Mouse (Mus musculus) thymus, postnatal 0 days (tissue): Measurements from ENCODE around the gene Arhgap27. TPM values are rescaled to one million over a fixed set of nuclear protein-coding genes. Genes with fewer than 3 reads are reported as not detected.
"Not testable (repeated sequence)": the region's sequence is repeated elsewhere in the genome, so short reads cannot be mapped to it uniquely, and the experiment has no call there.

Experiments
- DNase-seq: peaks from one replicate; pipeline ENCODE4 v3.0.0-alpha.2; 2015; ENCODE audit warnings: low spot score
- polyA plus RNA-seq: library from polyadenylated mRNA; unstranded; fragments of >200 nt; fragmentation: Nextera tagmentation; extraction: Ambion mirVana; gene quantifications from 2 replicates; pipeline ENCODE4 v1.2.1, GENCODE M21; 2015

Gene Arhgap27
- polyA plus RNA-seq, 1 experiment from 2014 or later, result 20.0 TPM

GRCm38 (mm10) chr11:103309956-103310574, 53.4 kb downstream of the Arhgap27 start:
- no peak for DNase-seq

- peak; percentile 44 for DNase-seq
Measured at GRCm38 (mm10) chr11:103307910-103308309, 55.6 kb downstream of the Arhgap27 start.

- no peak for DNase-seq
Measured at GRCm38 (mm10) chr11:103304525-103304924, 59.0 kb downstream of the Arhgap27 start.

- no peak for DNase-seq
Measured at GRCm38 (mm10) chr11:103294772-103295171, 68.7 kb downstream of the Arhgap27 start.

DNA sequence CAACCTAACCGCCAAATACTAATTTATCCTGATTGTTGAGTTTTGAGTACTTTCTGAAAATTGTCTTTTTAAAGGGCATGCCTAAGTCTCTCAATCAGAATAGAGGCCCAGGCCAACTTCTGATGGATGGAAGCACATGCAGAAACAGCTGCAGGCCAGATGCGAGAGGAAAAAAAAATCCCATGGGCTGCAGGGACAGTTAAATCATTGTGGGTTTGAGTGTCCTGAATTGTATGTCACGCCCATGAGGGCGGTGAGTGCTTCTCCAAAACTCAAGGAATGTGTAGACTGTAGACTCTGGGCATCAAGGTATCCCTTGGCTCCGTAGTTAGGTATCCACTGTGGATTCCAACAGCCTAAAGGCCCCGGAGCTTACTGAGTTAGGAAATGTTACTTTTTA, 69.4 kb downstream of the Arhgap27 start:
- DNase-seq, result no peak

- DNase-seq, result no peak
Measured at GRCm38 (mm10) chr11:103292890-103293287, 70.6 kb downstream of the Arhgap27 start.

DNA sequence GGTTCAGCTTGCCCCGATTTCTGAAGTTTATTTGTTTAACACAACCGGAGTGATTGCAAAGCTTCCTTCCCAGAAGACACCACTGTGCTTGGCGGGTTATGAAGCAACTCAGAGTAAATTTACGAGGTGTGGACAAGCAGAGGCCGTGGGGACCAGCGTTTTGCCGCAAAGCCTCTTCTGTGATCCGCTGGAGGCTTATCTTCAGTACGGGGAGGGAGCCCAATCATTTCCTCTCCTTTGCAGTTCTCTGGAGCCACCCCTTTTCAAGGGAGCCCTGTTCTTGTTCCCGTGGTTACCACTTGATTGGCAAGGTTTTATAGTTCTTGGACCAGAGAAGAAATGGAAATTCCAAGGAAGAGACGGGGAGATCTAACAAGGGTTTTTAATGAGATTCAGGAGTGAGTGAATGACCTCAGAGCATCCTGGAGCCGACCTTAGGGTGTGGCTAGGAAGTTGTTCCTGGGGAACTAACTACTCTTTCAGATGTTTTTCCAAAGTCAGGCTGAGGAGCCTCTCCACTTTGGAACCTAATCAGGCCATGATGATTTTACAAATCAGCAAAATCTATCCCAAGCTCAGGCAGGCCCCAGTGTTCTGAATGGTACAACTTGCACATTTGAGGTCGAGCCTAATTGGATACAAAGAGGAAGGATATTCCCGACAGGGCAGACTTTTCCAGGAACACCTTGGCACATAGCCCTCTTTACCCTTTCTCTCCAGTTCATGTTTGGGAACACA, 71.2 kb downstream of the Arhgap27 start:
- no peak for DNase-seq

DNA sequence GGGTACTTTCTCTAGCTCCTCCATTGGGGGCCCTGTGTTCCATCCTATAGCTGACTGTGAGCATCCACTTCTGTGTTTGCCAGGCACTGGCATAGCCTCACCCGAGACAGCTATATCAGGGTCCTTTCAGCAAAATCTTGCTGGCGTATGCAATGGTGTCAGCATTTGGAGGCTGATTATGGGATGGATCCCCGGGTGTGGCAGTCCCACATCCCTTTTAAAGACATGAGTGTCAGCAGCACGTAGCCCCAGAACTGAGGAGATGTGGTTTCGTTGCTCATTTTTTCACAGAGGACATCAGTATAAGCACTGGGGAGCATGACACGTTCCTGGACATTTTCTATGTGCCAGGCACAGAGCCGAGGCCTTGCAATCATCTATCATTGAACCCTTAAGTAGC, 72.7 kb downstream of the Arhgap27 start:
- not testable (repeated sequence) for DNase-seq

DNA sequence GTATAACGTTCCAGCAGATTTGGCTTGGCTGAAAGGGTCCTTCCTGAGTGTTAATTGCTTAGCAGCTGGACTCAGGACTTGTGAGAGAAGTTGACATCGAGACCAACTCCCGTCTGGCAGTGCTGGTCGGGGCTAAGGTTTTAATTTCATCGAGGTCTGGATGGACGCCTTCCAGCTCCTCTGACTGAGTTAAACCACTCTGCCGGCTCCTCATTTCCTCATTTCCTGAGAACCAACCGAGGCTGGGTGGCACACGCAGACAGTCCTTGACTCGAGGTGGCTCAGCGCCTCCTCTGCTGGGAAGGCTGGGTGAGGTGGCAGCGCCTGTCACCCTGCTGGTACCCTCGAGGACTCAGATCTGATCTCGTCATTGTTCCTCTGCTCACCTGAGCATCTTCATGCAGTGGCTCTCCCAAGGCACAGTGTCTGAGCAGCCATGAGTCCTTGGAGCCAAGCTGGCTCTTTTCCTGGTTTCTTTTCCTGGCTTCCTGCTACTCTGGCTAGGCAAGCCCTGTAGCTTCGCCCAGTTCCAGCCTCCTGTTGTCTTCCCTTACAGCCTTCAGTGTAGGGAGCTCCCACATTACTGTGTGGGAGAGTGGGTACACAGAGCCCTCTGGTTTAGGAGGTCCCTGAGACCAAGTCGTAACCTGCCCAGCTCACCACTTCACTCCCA, 75.1 kb downstream of the Arhgap27 start:
- no peak for DNase-seq

DNA sequence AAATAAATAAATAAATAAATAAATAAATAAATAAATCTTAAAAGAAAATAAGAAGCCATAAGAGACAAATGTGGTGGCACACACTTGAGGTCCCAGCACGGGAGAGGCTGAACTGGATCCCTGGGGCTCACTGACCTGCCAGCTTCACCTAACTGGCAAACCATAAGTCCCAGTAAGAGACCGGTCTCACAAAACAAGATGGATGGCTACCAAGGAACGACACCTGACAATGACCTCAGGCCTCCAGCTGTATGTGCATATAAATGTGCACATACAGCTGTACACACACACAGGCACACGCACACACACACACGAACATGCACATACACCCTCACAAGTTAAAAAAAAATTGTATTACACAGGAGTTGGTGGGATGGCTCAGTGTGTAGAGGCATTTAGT, 76.6 kb downstream of the Arhgap27 start:
- no peak for DNase-seq

GRCm38 (mm10) chr11:103285951-103286350, 77.5 kb downstream of the Arhgap27 start:
- no peak for DNase-seq

GRCm38 (mm10) chr11:103285276-103285675, 78.2 kb downstream of the Arhgap27 start:
- no peak for DNase-seq

DNA sequence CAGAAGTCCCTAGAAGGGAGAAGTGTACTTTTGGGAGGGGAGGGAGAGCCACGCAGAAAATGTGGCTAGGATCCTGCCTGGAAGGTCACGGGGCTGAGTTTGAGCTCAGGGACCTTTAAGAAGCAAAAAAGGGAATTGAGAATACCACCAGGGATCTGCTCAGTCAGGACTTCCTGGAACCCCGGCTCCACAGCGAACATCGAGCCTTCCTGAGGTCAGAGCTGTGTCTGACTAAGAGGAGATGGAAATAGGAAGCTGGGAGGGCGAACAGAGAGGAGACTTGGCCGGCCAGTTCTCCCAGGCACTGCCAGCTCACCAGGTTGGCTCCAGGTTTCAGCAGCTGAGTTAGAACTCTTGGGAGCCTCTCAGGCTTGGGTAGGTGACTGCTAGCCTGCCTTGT, 81.7 kb downstream of the Arhgap27 start:
- no peak for DNase-seq

Other genes starting within 250 kb of the Arhgap27 start
- gene Hexim1, start 247.5 kb downstream of the Arhgap27 start, polyA plus RNA-seq, result 4.9 and 5.9 TPM in 2 replicates
- 6.9 and 8.9 TPM in 2 replicates for gene Hexim2, start 231.3 kb downstream of the Arhgap27 start, polyA plus RNA-seq
- gene Fmnl1, start 192.6 kb downstream of the Arhgap27 start, polyA plus RNA-seq, result 56.9 and 59.8 TPM in 2 replicates
- 0.56 and 0.93 TPM in 2 replicates for gene 1700023F06Rik, start 155.1 kb downstream of the Arhgap27 start, polyA plus RNA-seq
- not detected in 2 replicates for gene Spata32, start 145.3 kb downstream of the Arhgap27 start, polyA plus RNA-seq
- 7.1 and 7.6 TPM in 2 replicates for gene Map3k14, start 96.2 kb downstream of the Arhgap27 start, polyA plus RNA-seq
- gene Plekhm1, start 49.0 kb upstream of the Arhgap27 start, polyA plus RNA-seq, result 7.5 and 7.9 TPM in 2 replicates
- gene Lrrc37a, start 140.9 kb upstream of the Arhgap27 start, polyA plus RNA-seq, result not detected in 2 replicates